Mouse (Mus musculus) MEL (cell line): ENCODE measurements around the gene Sema3e. TPM values are rescaled to one million over a fixed set of nuclear protein-coding genes. Genes with fewer than 3 reads are reported as not detected.

Source experiments
- DNase-seq: peaks from one replicate; pipeline ENCODE4 v3.0.0; 2011; ENCODE audit warnings: low read depth, low spot score
- H3K27ac ChIP-seq: 2 replicates; pipeline ENCODE4 v1.5.1; 2012; ENCODE audit warnings: low read depth, mild to moderate bottlenecking, control low read depth, low read length, moderate library complexity; ENCODE audit not compliant: control insufficient read depth
- H3K27me3 ChIP-seq, 2 experiments: fragments of 150-350 bp in 1 of 2; sonication (generic) in 1 of 2; 2 replicates each; pipeline ENCODE4 v1.6.1; 2012; ENCODE audit warnings: low read length in 2 of 2, mild to moderate bottlenecking in 2 of 2, improper control_type of control experiment in 1 of 2, moderate library complexity in 1 of 2; ENCODE audit not compliant: insufficient read depth in 2 of 2, control insufficient read depth in 1 of 2
- H3K36me3 ChIP-seq, 2 experiments: 2 replicates each; pipeline ENCODE4 v1.6.1; 2012 to 2014; ENCODE audit warnings: low read length in 2 of 2, improper control_type of control experiment in 1 of 2, inconsistent platforms in 1 of 2, mild to moderate bottlenecking in 1 of 2; ENCODE audit not compliant: insufficient read depth in 2 of 2, control insufficient read depth in 1 of 2
- H3K4me1 ChIP-seq, 2 experiments: fragments of 150-350 bp in 1 of 2; sonication (generic) in 1 of 2; 2 replicates each; pipeline ENCODE4 v1.6.1; 2012; ENCODE audit warnings: low read length in 2 of 2, improper control_type of control experiment in 1 of 2, mild to moderate bottlenecking in 1 of 2; ENCODE audit not compliant: insufficient read depth in 2 of 2, control insufficient read depth in 1 of 2
- H3K4me3 ChIP-seq, 2 experiments: fragments of 150-350 bp in 1 of 2; sonication (generic) in 1 of 2; 2 replicates each; pipeline ENCODE4 v1.5.1; 2012; ENCODE audit warnings: low read depth in 2 of 2, low read length in 2 of 2, mild to moderate bottlenecking in 2 of 2, moderate library complexity in 2 of 2, control low read depth in 1 of 2, improper control_type of control experiment in 1 of 2; ENCODE audit not compliant: control insufficient read depth in 1 of 2, insufficient read depth in 1 of 2
- H3K79me2 ChIP-seq: 2 replicates; pipeline ENCODE4 v1.6.1; 2012; ENCODE audit warnings: mild to moderate bottlenecking, low read length, moderate library complexity; ENCODE audit not compliant: control insufficient read depth, poor library complexity, insufficient read depth
- H3K9ac ChIP-seq: 2 replicates; pipeline ENCODE4 v1.6.1; 2012; ENCODE audit warnings: low read depth, mild to moderate bottlenecking, control low read depth, low read length, moderate library complexity; ENCODE audit not compliant: control insufficient read depth, poor library complexity, severe bottlenecking
- H3K9me3 ChIP-seq: fragments of 150-350 bp; sonication (generic); replicated peaks from 2 replicates; pipeline ENCODE4 v1.6.1; 2012; ENCODE audit warnings: mild to moderate bottlenecking, low read length, improper control_type of control experiment, moderate library complexity; ENCODE audit not compliant: insufficient read depth
- CHD2 ChIP-seq: IDR thresholded peaks from 2 replicates; pipeline ENCODE4 v1.6.1; 2011; ENCODE audit warnings: low read length, improper control_type of control experiment
- E2F4 ChIP-seq: IDR thresholded peaks from 2 replicates; pipeline ENCODE4 v1.6.1; 2011; ENCODE audit warnings: low read depth, low read length, improper control_type of control experiment, borderline replicate concordance
- EP300 ChIP-seq, 2 experiments: IDR thresholded peaks; 2 replicates each; pipeline ENCODE4 v1.6.1; 2011; ENCODE audit warnings: improper control_type of control experiment in 2 of 2, low read length in 2 of 2, low read depth in 1 of 2, mild to moderate bottlenecking in 1 of 2
- ETS1 ChIP-seq: IDR thresholded peaks from 2 replicates; pipeline ENCODE4 v1.6.1; 2012; ENCODE audit warnings: low read depth, mild to moderate bottlenecking, inconsistent platforms, low read length, improper control_type of control experiment, moderate library complexity
- GABPA ChIP-seq: IDR thresholded peaks from 2 replicates; pipeline ENCODE4 v1.6.1; 2012; ENCODE audit warnings: low read depth, mild to moderate bottlenecking, inconsistent platforms, low read length, improper control_type of control experiment, moderate library complexity
- GATA1 ChIP-seq: IDR thresholded peaks from 2 replicates; pipeline ENCODE4 v1.6.1; 2011; ENCODE audit warnings: low read depth, low read length, improper control_type of control experiment
- HCFC1 ChIP-seq: IDR thresholded peaks from 2 replicates; pipeline ENCODE4 v1.6.1; 2012; ENCODE audit warnings: low read depth, mild to moderate bottlenecking, inconsistent platforms, low read length, improper control_type of control experiment, moderate library complexity
- MAFK ChIP-seq: IDR thresholded peaks from 2 replicates; pipeline ENCODE4 v1.6.1; 2011; ENCODE audit warnings: low read depth, mild to moderate bottlenecking, low read length, improper control_type of control experiment, borderline replicate concordance
- MAZ ChIP-seq: IDR thresholded peaks from 2 replicates; pipeline ENCODE4 v1.6.1; 2012; ENCODE audit warnings: low read depth, mild to moderate bottlenecking, inconsistent platforms, low read length, improper control_type of control experiment
- MEF2A ChIP-seq: IDR thresholded peaks from 2 replicates; pipeline ENCODE4 v1.6.1; 2014; ENCODE audit warnings: low read depth, mild to moderate bottlenecking, inconsistent platforms, low read length, improper control_type of control experiment; ENCODE audit not compliant: poor library complexity, insufficient replicate concordance, severe bottlenecking; ENCODE audit errors: extremely low read depth
- MYB ChIP-seq: IDR thresholded peaks from 2 replicates; pipeline ENCODE4 v1.6.1; 2011; ENCODE audit warnings: mild to moderate bottlenecking, low read depth, low read length, improper control_type of control experiment
- MYC ChIP-seq: IDR thresholded peaks from 2 replicates; pipeline ENCODE4 v1.6.1; 2011; ENCODE audit warnings: low read depth, mild to moderate bottlenecking, low read length, improper control_type of control experiment, moderate library complexity
- RCOR1 ChIP-seq: IDR thresholded peaks from 2 replicates; pipeline ENCODE4 v1.6.1; 2012; ENCODE audit warnings: low read depth, mild to moderate bottlenecking, inconsistent platforms, low read length, improper control_type of control experiment
- SIN3A ChIP-seq: IDR thresholded peaks from 2 replicates; pipeline ENCODE4 v1.6.1; 2012; ENCODE audit warnings: low read length, improper control_type of control experiment, inconsistent platforms
- TAL1 ChIP-seq: IDR thresholded peaks from 2 replicates; pipeline ENCODE4 v1.6.1; 2012; ENCODE audit warnings: mild to moderate bottlenecking, inconsistent platforms, low read length, moderate library complexity, mixed read lengths
- TCF12 ChIP-seq: IDR thresholded peaks from 2 replicates; pipeline ENCODE4 v1.6.1; 2014; ENCODE audit warnings: low read depth, mild to moderate bottlenecking, inconsistent platforms, low read length, improper control_type of control experiment, moderate library complexity
- UBTF ChIP-seq: IDR thresholded peaks from 2 replicates; pipeline ENCODE4 v1.6.1; 2012; ENCODE audit warnings: low read depth, mild to moderate bottlenecking, inconsistent platforms, low read length, improper control_type of control experiment, moderate library complexity, borderline replicate concordance; ENCODE audit not compliant: insufficient read depth
- USF2 ChIP-seq, 2 experiments: IDR thresholded peaks; 2 replicates each; pipeline ENCODE4 v1.6.1; 2011 to 2012; ENCODE audit warnings: improper control_type of control experiment in 2 of 2, low read length in 2 of 2, borderline replicate concordance in 1 of 2, inconsistent platforms in 1 of 2, low read depth in 1 of 2, mild to moderate bottlenecking in 1 of 2; ENCODE audit not compliant: insufficient read depth in 1 of 2
- ZMIZ1 ChIP-seq: IDR thresholded peaks from 2 replicates; pipeline ENCODE4 v1.6.1; 2012; ENCODE audit warnings: low read depth, mild to moderate bottlenecking, inconsistent platforms, low read length, improper control_type of control experiment, moderate library complexity
- polyA plus RNA-seq, 2 experiments: library from polyadenylated mRNA; stranded (reverse) in 1 of 2; unstranded in 1 of 2; fragments of >175 nt in 1 of 2; fragments of >200 nt in 1 of 2; gene quantifications; 2 replicates each; pipeline versions ENCODE4 v1.2.1 to v1.2.4; 2012; ENCODE audit warnings: low replicate concordance in 2 of 2, low read depth in 1 of 2; ENCODE audit not compliant: insufficient read length in 2 of 2, insufficient read depth in 1 of 2, missing spikeins in 1 of 2
- total RNA-seq: library from RNA; depleted of rRNA; stranded (reverse); fragments of 300-350 nt; gene quantifications from 2 replicates; pipeline ENCODE4 v1.2.3, GENCODE M21; 2012

Sema3e gene
- total and polyA plus RNA-seq, 3 experiments = not detected

GRCm38 (mm10) chr5:14206794-14207193, 181.7 kb downstream of the Sema3e start:
- H3K79me2 ChIP-seq = no peaks in the 10 kb centered on the region
- TF ChIP-seq HCFC1 = no peak
- TF ChIP-seq MYB = peak; percentile 76
- no peak for TF ChIP-seq USF2 (IDR thresholded peaks at IDR 0.05; ENCODE audit: borderline replicate concordance in 1 of 2, insufficient read depth in 1 of 2, low read depth in 1 of 2, low read length in 2 of 2)
- TF ChIP-seq EP300 (IDR thresholded peaks at IDR 0.05; ENCODE audit: low read depth in 1 of 2, low read length in 2 of 2) = peak; percentile 56 to 79; a peak in 3 of 4 replicates
- TF ChIP-seq MAFK = no peak
- no peak for TF ChIP-seq TAL1
- no peak for TF ChIP-seq RCOR1
- no peak for TF ChIP-seq ZMIZ1
- TF ChIP-seq SIN3A = no peak
- TF ChIP-seq MAZ = no peak
- peak; percentile 61 for TF ChIP-seq ETS1
- TF ChIP-seq TCF12 = peak; percentile 66; the same call in 1 of the 2 replicates
- H3K27ac ChIP-seq = no peak overlapping the region
- no peaks in the 10 kb centered on the region for H3K9me3 ChIP-seq
- no peak overlapping the region for H3K9ac ChIP-seq
- no peaks in the 10 kb centered on the region for H3K27me3 ChIP-seq
- no peak overlapping the region for H3K4me3 ChIP-seq
- peaks cover 0 to 4% of the 10 kb centered on the region in 2 experiments; a peak in 2 of 4 replicates for H3K4me1 ChIP-seq
- DNase-seq = peak; percentile 15
- H3K36me3 ChIP-seq = peaks cover 0 to 2% of the 10 kb centered on the region in 2 experiments; a peak in 1 of 4 replicates

- DNase-seq = peak; percentile 16
- no peaks in the 10 kb centered on the region for H3K9me3 ChIP-seq
- no peak overlapping the region for H3K4me3 ChIP-seq
- peaks cover 0 to 4% of the 10 kb centered on the region in 2 experiments; a peak in 2 of 4 replicates for H3K4me1 ChIP-seq
- H3K27ac ChIP-seq = peak overlapping the region; percentile 1; the same call in 1 of the 2 replicates
- no peaks in the 10 kb centered on the region for H3K79me2 ChIP-seq
- TF ChIP-seq GABPA (no peak), E2F4 (no peak), MEF2A (0 out of 2 replicates have a peak, but pooled peaks have one; percentile 9), GATA1 (peak; percentile 44), TCF12 (peak; percentile 58), MAZ (no peak), UBTF (no peak), ETS1 (peak; percentile 81), SIN3A (0 out of 2 replicates have a peak, but pooled peaks have one; percentile 38), EP300 (IDR thresholded peaks at IDR 0.05; ENCODE audit: low read depth in 1 of 2, low read length in 2 of 2) (peak in 1 of 2 experiments; percentile 53; a peak in 2 of 4 replicates), MYC (no peak), CHD2 (no peak)
- TF ChIP-seq, all 39 proteins: peak for 6
- Histone ChIP-seq H3K9ac (no peak overlapping the region), H3K36me3 (peaks cover 0 to 2% of the 10 kb centered on the region in 2 experiments; a peak in 1 of 4 replicates), H3K27me3 (no peaks in the 10 kb centered on the region)
Observed at GRCm38 (mm10) chr5:14209962-14210361, 184.9 kb downstream of the Sema3e start.
